Mouse (Mus musculus): Measurements from ENCODE around the gene Fbxl14. TPM values are rescaled to one million over a fixed set of nuclear protein-coding genes. Genes with fewer than 3 reads are reported as not detected.
A peak's percentile ranks its signal among the peaks of the same experiment; 100 is the strongest.

Gene Fbxl14
- polyA plus RNA-seq, 1 experiment from 2014 or later: 2.1 TPM

DNA sequence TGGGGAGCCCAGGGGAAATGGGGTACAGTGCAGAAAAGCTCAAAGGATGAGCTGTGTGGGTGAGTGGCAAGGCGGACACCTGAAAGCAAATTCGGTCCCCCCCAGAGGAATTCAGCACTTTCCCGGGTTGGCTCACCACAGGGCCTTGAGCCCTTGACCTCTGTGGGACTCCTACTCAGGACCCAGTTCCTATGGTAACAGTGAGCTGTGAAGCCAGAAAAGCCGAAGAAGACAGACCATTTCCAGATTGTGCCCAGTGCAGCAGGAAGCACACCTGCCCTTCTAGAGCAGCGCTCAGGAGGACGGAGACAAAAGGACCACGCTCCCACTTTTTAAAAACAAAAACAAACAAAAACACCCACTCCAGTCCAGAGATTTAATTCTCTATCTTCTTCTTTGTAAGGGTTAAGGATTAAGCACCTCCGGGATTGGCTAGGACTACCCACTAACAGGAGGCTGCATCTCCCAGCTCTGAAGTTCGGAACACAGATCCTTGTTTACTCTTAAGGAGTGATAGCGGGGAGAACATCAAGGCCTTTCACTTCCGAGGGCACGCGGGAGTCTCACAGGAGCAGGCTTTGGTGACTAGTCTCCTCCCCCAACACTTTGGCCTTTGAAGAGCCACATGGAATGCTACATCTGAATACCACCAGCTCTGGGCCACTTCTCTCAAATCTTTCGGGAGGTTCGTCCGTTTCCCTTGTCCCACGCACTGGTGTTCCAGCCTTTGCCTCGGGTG is 31.0 kb upstream of the Fbxl14 start:
- peaks cover 29% of the 10 kb centered on the region for H3K4me1 ChIP-seq (ENCODE audit: control insufficient read depth, insufficient read depth, low read depth, low read length)
- H3K9ac ChIP-seq (ENCODE audit: low read depth, low read length): no peak overlapping the region; the same call in 1 of the 2 replicates
- ATAC-seq: no peak
- WGBS: 5% methylated on average over 18 of the region's 18 CpGs
- H3K27ac ChIP-seq (ENCODE audit: low read depth, low read length): no peak overlapping the region
- no peaks in the 10 kb centered on the region for H3K9me3 ChIP-seq (ENCODE audit: control insufficient read depth, low read length)
- peak overlapping the region; percentile 27 for H3K4me3 ChIP-seq (ENCODE audit: low read length)
- peak overlapping the region; percentile 64 for H3K4me2 ChIP-seq (ENCODE audit: low read length)
- no peaks in the 10 kb centered on the region for H3K27me3 ChIP-seq (replicated peaks; ENCODE audit: control insufficient read depth, insufficient read depth, low read length)
- H3K36me3 ChIP-seq (ENCODE audit: control insufficient read depth, insufficient read depth, low read length): no peaks in the 10 kb centered on the region

DNA sequence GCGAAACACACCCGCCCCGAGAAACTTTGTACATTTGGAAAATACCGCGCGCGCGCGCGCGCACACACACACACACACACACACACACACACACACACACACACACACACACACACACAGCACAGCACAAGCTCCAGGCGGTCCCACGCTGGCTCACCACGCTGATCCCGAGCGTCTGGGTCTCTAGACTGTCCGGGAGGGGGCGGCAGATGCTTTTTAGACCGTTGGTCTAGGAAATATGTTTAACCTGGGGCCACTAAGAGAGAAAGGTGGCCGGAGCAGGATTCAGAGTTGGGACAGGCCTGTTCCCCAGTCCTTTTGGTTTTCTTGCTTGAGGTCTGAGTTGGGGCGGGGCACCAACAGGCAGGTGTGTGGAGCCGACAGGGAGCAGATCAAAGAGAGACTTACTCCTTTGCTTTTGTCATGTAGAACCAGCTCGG is 30.4 kb upstream of the Fbxl14 start:
- Histone ChIP-seq H3K9ac (ENCODE audit: low read depth, low read length) (no peak overlapping the region; the same call in 1 of the 2 replicates), H3K27ac (ENCODE audit: low read depth, low read length) (no peak overlapping the region), H3K27me3 (replicated peaks; ENCODE audit: control insufficient read depth, insufficient read depth, low read length) (no peaks in the 10 kb centered on the region), H3K4me3 (ENCODE audit: low read length) (peak overlapping the region; percentile 27), H3K36me3 (ENCODE audit: control insufficient read depth, insufficient read depth, low read length) (no peaks in the 10 kb centered on the region), H3K4me2 (ENCODE audit: low read length) (peak overlapping the region; percentile 64), H3K4me1 (ENCODE audit: control insufficient read depth, insufficient read depth, low read depth, low read length) (peaks cover 25% of the 10 kb centered on the region), H3K9me3 (ENCODE audit: control insufficient read depth, low read length) (no peaks in the 10 kb centered on the region)
- 5% methylated on average over 20 of the region's 23 CpGs for WGBS
- no peak for ATAC-seq

DNA sequence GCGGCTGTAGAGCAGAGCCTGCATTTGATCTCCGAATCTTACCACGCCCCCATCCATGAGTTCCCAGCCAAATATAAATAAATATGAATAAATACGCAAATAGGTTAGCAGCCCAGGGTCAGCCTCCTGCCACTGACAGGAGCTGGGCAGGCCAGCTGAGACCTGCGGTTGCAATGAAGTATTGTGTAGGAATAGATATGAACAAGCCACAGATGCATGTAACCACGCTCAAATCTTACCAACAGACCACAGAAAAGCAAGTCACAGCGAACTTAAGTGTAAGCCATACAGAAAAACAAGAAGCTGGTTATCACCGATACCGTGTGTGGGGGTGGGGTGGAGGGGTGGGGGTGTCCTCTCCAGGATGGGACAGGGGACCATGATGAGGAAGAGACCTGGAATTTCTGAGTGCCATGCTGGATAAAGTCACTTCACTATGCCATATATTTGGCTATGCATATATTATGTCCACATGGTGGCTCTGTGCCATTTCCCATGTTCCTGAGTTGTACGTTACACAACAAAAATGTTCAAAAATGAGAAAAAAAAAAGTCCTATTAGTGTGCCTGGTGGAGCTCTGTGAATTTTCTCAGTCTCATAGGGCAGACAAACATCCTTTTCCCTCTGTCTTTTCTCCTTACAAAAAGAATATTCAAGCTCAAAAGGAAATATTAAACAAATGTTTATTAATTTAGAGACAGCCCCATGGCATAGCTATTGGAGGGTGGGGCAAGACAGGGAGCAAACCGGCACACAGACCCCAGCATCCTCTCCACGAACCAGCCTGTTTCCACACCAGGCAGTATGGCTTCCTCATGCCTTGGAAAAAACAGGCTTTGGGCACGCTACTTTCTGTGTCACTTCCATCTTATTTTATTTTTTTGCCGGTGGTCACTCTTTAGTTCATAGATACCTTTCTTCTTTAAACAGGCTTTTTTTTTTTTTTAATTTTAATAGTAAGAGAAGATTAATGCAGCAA is 28.2 kb upstream of the Fbxl14 start:
- H3K27me3 ChIP-seq (replicated peaks; ENCODE audit: control insufficient read depth, insufficient read depth, low read length): no peaks in the 10 kb centered on the region
- 40% methylated on average over 14 of the region's 14 CpGs for WGBS
- peak overlapping the region; percentile 36; the same call in 1 of the 2 replicates for H3K4me3 ChIP-seq (ENCODE audit: low read length)
- peak overlapping the region; percentile 76 for H3K27ac ChIP-seq (ENCODE audit: low read depth, low read length)
- H3K4me1 ChIP-seq (ENCODE audit: control insufficient read depth, insufficient read depth, low read depth, low read length): peaks cover 25% of the 10 kb centered on the region
- H3K9me3 ChIP-seq (ENCODE audit: control insufficient read depth, low read length): no peaks in the 10 kb centered on the region
- peak overlapping the region; percentile 53 for H3K9ac ChIP-seq (ENCODE audit: low read depth, low read length)
- no peaks in the 10 kb centered on the region for H3K36me3 ChIP-seq (ENCODE audit: control insufficient read depth, insufficient read depth, low read length)
- peak; percentile 29; the same call in 1 of the 2 replicates for ATAC-seq
- peak overlapping the region; percentile 64 for H3K4me2 ChIP-seq (ENCODE audit: low read length)

DNA sequence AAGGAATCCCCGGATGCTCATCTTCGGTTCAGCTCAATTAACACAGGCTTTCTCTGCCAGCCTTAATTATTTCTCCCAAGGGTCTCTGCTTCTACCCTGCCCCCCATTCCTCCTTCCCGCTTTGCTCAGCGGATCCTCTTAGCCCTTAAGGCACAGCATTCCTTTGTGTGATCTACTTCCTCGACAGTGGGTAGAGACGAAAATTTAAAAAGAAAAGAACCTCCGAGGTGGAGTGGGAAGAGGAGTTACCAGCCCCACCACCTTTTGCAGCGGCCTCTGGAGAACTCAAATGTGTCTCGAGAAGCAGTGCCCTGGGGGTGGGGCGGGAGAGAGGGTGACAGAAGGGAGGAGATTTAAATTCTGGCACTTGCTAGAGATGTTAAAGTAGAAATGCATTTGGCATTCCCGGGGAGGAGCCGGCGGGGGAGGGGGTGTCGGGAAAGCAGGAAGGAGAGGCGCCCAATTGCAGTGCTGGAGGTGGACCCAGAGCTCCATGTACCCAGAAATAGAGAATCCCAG is 27.4 kb upstream of the Fbxl14 start:
- ATAC-seq: peak; percentile 73
- peak overlapping the region; percentile 53 for H3K9ac ChIP-seq (ENCODE audit: low read depth, low read length)
- H3K4me3 ChIP-seq (ENCODE audit: low read length): peak overlapping the region; percentile 36
- no peaks in the 10 kb centered on the region for H3K36me3 ChIP-seq (ENCODE audit: control insufficient read depth, insufficient read depth, low read length)
- WGBS: under 1% methylated on average over 15 of the region's 15 CpGs
- no peaks in the 10 kb centered on the region for H3K27me3 ChIP-seq (replicated peaks; ENCODE audit: control insufficient read depth, insufficient read depth, low read length)
- peak overlapping the region; percentile 64 for H3K4me2 ChIP-seq (ENCODE audit: low read length)
- H3K4me1 ChIP-seq (ENCODE audit: control insufficient read depth, insufficient read depth, low read depth, low read length): peaks cover 25% of the 10 kb centered on the region
- no peaks in the 10 kb centered on the region for H3K9me3 ChIP-seq (ENCODE audit: control insufficient read depth, low read length)
- H3K27ac ChIP-seq (ENCODE audit: low read depth, low read length): peak overlapping the region; percentile 76

DNA sequence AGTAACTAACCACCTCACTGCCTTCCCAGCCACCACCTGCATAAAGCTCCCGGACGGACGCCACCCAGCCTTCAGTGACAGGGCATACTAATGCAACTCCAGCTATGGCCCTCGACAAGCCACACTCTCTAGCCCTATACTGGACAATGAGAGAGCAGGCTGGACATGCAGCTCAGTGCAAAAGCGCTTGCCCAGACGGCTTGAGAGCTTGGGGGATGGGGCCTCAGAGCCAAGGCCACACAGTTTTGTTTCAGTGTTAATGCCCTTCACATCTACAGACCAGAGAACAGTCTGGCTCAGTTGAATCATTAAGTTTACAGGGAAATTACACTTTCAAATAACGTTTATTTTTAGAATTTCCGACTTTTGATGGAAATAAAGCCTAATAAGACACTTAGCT is 21.3 kb upstream of the Fbxl14 start:
- 68% methylated on average over 8 of the region's 8 CpGs for WGBS
- ATAC-seq: no peak
- Histone ChIP-seq H3K4me3 (ENCODE audit: low read length) (no peak overlapping the region), H3K9ac (ENCODE audit: low read depth, low read length) (no peak overlapping the region), H3K9me3 (ENCODE audit: control insufficient read depth, low read length) (no peaks in the 10 kb centered on the region), H3K27ac (ENCODE audit: low read depth, low read length) (no peak overlapping the region), H3K4me1 (ENCODE audit: control insufficient read depth, insufficient read depth, low read depth, low read length) (no peaks in the 10 kb centered on the region), H3K4me2 (ENCODE audit: low read length) (no peak overlapping the region), H3K27me3 (replicated peaks; ENCODE audit: control insufficient read depth, insufficient read depth, low read length) (no peaks in the 10 kb centered on the region), H3K36me3 (ENCODE audit: control insufficient read depth, insufficient read depth, low read length) (no peaks in the 10 kb centered on the region)

DNA sequence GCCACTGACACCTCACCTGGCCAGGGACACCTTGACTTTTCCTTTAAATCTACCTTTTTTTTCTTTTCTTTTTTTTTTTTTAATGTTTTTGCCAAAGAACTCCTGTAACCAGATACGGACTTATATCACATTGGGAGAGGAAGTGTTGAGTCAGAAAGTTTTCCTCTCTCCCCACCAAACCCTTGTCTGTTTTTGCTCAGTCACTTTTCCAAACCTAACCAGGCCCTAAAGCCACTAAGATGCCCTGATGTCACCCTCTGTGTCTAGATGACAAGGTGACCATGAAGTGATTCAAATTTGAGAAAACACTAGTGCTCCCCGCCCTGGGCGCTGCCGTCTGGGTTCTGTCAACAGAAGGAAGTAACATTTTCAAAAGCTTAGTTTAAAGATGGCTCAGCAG is 20.4 kb upstream of the Fbxl14 start:
- Histone ChIP-seq H3K4me1 (ENCODE audit: control insufficient read depth, insufficient read depth, low read depth, low read length) (no peaks in the 10 kb centered on the region), H3K27me3 (replicated peaks; ENCODE audit: control insufficient read depth, insufficient read depth, low read length) (no peaks in the 10 kb centered on the region), H3K4me2 (ENCODE audit: low read length) (no peak overlapping the region), H3K36me3 (ENCODE audit: control insufficient read depth, insufficient read depth, low read length) (no peaks in the 10 kb centered on the region), H3K4me3 (ENCODE audit: low read length) (no peak overlapping the region), H3K9ac (ENCODE audit: low read depth, low read length) (no peak overlapping the region), H3K9me3 (ENCODE audit: control insufficient read depth, low read length) (no peaks in the 10 kb centered on the region), H3K27ac (ENCODE audit: low read depth, low read length) (no peak overlapping the region)
- 90% methylated on average over 4 of the region's 4 CpGs for WGBS
- ATAC-seq: no peak

DNA sequence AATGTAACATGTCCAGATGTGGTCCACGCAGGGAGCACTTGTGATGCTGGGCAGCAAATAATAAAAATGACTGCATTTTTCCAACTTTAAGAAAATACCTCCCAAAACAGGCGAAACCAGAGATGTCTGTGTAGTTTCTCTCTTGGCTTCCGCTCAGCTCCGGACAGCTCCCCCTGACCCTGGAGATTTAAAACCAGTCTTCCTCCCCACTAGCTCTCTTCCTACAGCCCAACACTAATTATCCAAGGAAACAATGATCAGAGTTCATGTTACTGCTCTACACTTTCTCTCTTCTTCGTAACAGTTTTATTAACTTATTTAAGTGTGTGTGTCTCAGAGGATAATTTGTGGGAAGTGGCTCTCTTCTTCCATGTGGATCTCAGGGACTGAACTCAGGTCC is 19.1 kb upstream of the Fbxl14 start:
- Histone ChIP-seq H3K36me3 (ENCODE audit: control insufficient read depth, insufficient read depth, low read length) (no peaks in the 10 kb centered on the region), H3K27ac (ENCODE audit: low read depth, low read length) (no peak overlapping the region), H3K4me2 (ENCODE audit: low read length) (no peak overlapping the region), H3K27me3 (replicated peaks; ENCODE audit: control insufficient read depth, insufficient read depth, low read length) (no peaks in the 10 kb centered on the region), H3K9me3 (ENCODE audit: control insufficient read depth, low read length) (no peaks in the 10 kb centered on the region), H3K9ac (ENCODE audit: low read depth, low read length) (no peak overlapping the region), H3K4me1 (ENCODE audit: control insufficient read depth, insufficient read depth, low read depth, low read length) (no peaks in the 10 kb centered on the region), H3K4me3 (ENCODE audit: low read length) (no peak overlapping the region)
- WGBS: 85% methylated on average over 5 of the region's 5 CpGs
- no peak for ATAC-seq

DNA sequence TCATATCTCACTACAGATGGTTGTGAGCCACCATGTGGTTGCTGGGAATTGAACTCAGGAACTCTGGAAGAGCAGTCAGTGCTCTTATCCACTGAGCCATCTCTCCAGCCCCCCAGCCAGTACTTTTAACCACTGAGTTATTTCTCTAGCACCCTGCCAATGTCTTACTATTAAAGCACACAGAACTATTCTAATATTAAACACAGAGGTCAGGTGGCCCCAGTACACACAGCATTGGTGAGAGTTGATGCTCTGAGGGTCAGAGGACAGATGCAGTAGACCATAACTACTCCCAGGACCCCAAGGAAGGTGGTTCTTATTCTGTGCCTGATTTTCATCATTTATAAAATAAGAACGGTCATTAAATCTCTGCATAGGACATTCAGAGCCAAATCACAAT is 13.3 kb upstream of the Fbxl14 start:
- Histone ChIP-seq H3K9me3 (ENCODE audit: control insufficient read depth, low read length) (no peaks in the 10 kb centered on the region), H3K4me3 (ENCODE audit: low read length) (no peak overlapping the region), H3K27me3 (replicated peaks; ENCODE audit: control insufficient read depth, insufficient read depth, low read length) (no peaks in the 10 kb centered on the region), H3K36me3 (ENCODE audit: control insufficient read depth, insufficient read depth, low read length) (no peaks in the 10 kb centered on the region), H3K27ac (ENCODE audit: low read depth, low read length) (no peak overlapping the region), H3K4me2 (ENCODE audit: low read length) (no peak overlapping the region), H3K4me1 (ENCODE audit: control insufficient read depth, insufficient read depth, low read depth, low read length) (no peaks in the 10 kb centered on the region), H3K9ac (ENCODE audit: low read depth, low read length) (no peak overlapping the region)
- ATAC-seq: no peak
- WGBS: 77% methylated on average over 1 of the region's 1 CpGs
